Mouse (Mus musculus) stomach, embryonic 14.5 days (tissue): ENCODE data around the gene Scfd2. TPM values are rescaled to one million over a fixed set of nuclear protein-coding genes. Genes with fewer than 3 reads are reported as not detected.
A peak's percentile ranks its signal among the peaks of the same experiment; 100 is the strongest.

Source experiments
- ATAC-seq: fragments of 200-750 bp; cut with Nextera tagmentation; 2 replicates; pipeline ENCODE4 v1.8.0; 2017; ENCODE audit warnings: low read depth, moderate TSS enrichment; ENCODE audit not compliant: insufficient number of reproducible peaks, insufficient read depth, low FRiP score
- H3K27ac ChIP-seq: fragments of 300-500 bp; sonication (generic); 2 replicates; pipeline ENCODE4 v1.5.1; 2014; ENCODE audit warnings: mild to moderate bottlenecking, low read length, moderate library complexity, mixed read lengths
- H3K27me3 ChIP-seq: fragments of 300-500 bp; sonication (generic); 2 replicates; pipeline ENCODE4 v1.6.1; 2014; ENCODE audit warnings: low read length, control low read depth, mixed read lengths; ENCODE audit not compliant: control insufficient read depth, insufficient read depth
- H3K36me3 ChIP-seq: fragments of 300-500 bp; sonication (generic); 2 replicates; pipeline ENCODE4 v1.6.1; 2014; ENCODE audit warnings: mild to moderate bottlenecking, control low read depth, low read length, moderate library complexity, mixed read lengths; ENCODE audit not compliant: control insufficient read depth, insufficient read depth
- H3K4me1 ChIP-seq: fragments of 300-500 bp; sonication (generic); 2 replicates; pipeline ENCODE4 v1.6.1; 2014; ENCODE audit warnings: low read length, control low read depth, mixed read lengths; ENCODE audit not compliant: control insufficient read depth, insufficient read depth
- H3K4me2 ChIP-seq: fragments of 300-500 bp; sonication (generic); replicated peaks from 2 replicates; pipeline ENCODE4 v1.6.1; 2014; ENCODE audit warnings: low read depth, low read length, control low read depth
- H3K4me3 ChIP-seq: fragments of 300-500 bp; sonication (generic); 2 replicates; pipeline ENCODE4 v1.5.1; 2014; ENCODE audit warnings: low read depth, low read length, control low read depth
- H3K9ac ChIP-seq: fragments of 300-500 bp; sonication (generic); replicated peaks from 2 replicates; pipeline ENCODE4 v1.6.1; 2014; ENCODE audit warnings: low read depth, mild to moderate bottlenecking, control low read depth, low read length, moderate library complexity, mixed read lengths
- H3K9me3 ChIP-seq: fragments of 300-500 bp; sonication (generic); 2 replicates; pipeline ENCODE4 v1.6.1; 2016; ENCODE audit warnings: low read depth, low read length, control low read depth; ENCODE audit not compliant: control insufficient read depth
- WGBS: fragments of 180-500 bp; shearing (Covaris S2); extraction: QIAGEN DNeasy Blood & Tissue Kit; methylation state at CpG from one replicate; pipeline ENCODE4 v1.1.7; 2014; 5-methylcytosine and 5-hydroxymethylcytosine counted together
- polyA plus RNA-seq: library from polyadenylated mRNA; unstranded; fragments of >200 nt; fragmentation: Nextera tagmentation; extraction: Ambion mirVana; gene quantifications from 2 replicates; pipeline ENCODE4 v1.2.1, GENCODE M21; 2014

Gene Scfd2
- polyA plus RNA-seq, 1 experiment from 2014 or later: 15.0 TPM

- Histone ChIP-seq H3K4me2 (no peak overlapping the region), H3K36me3 (no peaks in the 10 kb centered on the region), H3K9ac (no peak overlapping the region), H3K27me3 (no peaks in the 10 kb centered on the region), H3K4me1 (peaks cover 6% of the 10 kb centered on the region; the same call in 1 of the 2 replicates), H3K27ac (peak overlapping the region; percentile 3; the same call in 1 of the 2 replicates), H3K4me3 (no peak overlapping the region), H3K9me3 (no peaks in the 10 kb centered on the region)
- 47% methylated on average over 11 of the region's 11 CpGs for WGBS
- no peak for ATAC-seq
These were observed 301.7 kb downstream of the Scfd2 start for GRCm38 (mm10) chr5:74229775-74230413.

GRCm38 (mm10) chr5:74228938-74229337, 302.6 kb downstream of the Scfd2 start:
- ATAC-seq: no peak
- Histone ChIP-seq H3K27ac (no peak overlapping the region), H3K9ac (no peak overlapping the region), H3K4me2 (no peak overlapping the region), H3K9me3 (no peaks in the 10 kb centered on the region), H3K4me1 (peaks cover 6% of the 10 kb centered on the region; the same call in 1 of the 2 replicates), H3K4me3 (no peak overlapping the region), H3K27me3 (no peaks in the 10 kb centered on the region), H3K36me3 (no peaks in the 10 kb centered on the region)
- 30% methylated on average over 1 of the region's 1 CpGs for WGBS

GRCm38 (mm10) chr5:74227352-74227751, 304.2 kb downstream of the Scfd2 start:
- ATAC-seq: no peak
- H3K27me3 ChIP-seq: no peaks in the 10 kb centered on the region
- H3K36me3 ChIP-seq: no peaks in the 10 kb centered on the region
- no peak overlapping the region for H3K9ac ChIP-seq
- H3K4me2 ChIP-seq: no peak overlapping the region
- WGBS: 93% methylated on average over 6 of the region's 6 CpGs
- no peaks in the 10 kb centered on the region for H3K9me3 ChIP-seq
- H3K4me3 ChIP-seq: no peak overlapping the region
- H3K27ac ChIP-seq: no peak overlapping the region
- peaks cover 6% of the 10 kb centered on the region; the same call in 1 of the 2 replicates for H3K4me1 ChIP-seq

GRCm38 (mm10) chr5:74226183-74226582, 305.4 kb downstream of the Scfd2 start:
- Histone ChIP-seq H3K4me1 (peaks cover 6% of the 10 kb centered on the region; the same call in 1 of the 2 replicates), H3K9me3 (no peaks in the 10 kb centered on the region), H3K4me2 (no peak overlapping the region), H3K4me3 (no peak overlapping the region), H3K27ac (no peak overlapping the region), H3K9ac (no peak overlapping the region), H3K36me3 (no peaks in the 10 kb centered on the region), H3K27me3 (no peaks in the 10 kb centered on the region)
- WGBS: 87% methylated on average over 5 of the region's 5 CpGs
- no peak for ATAC-seq

- no peak overlapping the region for H3K4me2 ChIP-seq
- no peak overlapping the region for H3K9ac ChIP-seq
- H3K4me3 ChIP-seq: no peak overlapping the region
- peaks cover 3% of the 10 kb centered on the region; the same call in 1 of the 2 replicates for H3K4me1 ChIP-seq
- H3K27ac ChIP-seq: no peak overlapping the region
- WGBS: 57% methylated on average over 6 of the region's 6 CpGs
- H3K36me3 ChIP-seq: no peaks in the 10 kb centered on the region
- no peaks in the 10 kb centered on the region for H3K9me3 ChIP-seq
- H3K27me3 ChIP-seq: no peaks in the 10 kb centered on the region
- ATAC-seq: no peak
These were observed 307.1 kb downstream of the Scfd2 start for GRCm38 (mm10) chr5:74224480-74224879.

GRCm38 (mm10) chr5:74222626-74223025, 308.9 kb downstream of the Scfd2 start:
- Histone ChIP-seq H3K4me1 (peaks cover 3% of the 10 kb centered on the region; the same call in 1 of the 2 replicates), H3K9me3 (no peaks in the 10 kb centered on the region), H3K27ac (no peak overlapping the region), H3K9ac (no peak overlapping the region), H3K4me3 (no peak overlapping the region), H3K36me3 (no peaks in the 10 kb centered on the region), H3K27me3 (no peaks in the 10 kb centered on the region), H3K4me2 (no peak overlapping the region)
- ATAC-seq: no peak
- WGBS: 85% methylated on average over 4 of the region's 4 CpGs

GRCm38 (mm10) chr5:74218524-74218923, 313.0 kb downstream of the Scfd2 start:
- H3K27ac ChIP-seq: no peak overlapping the region
- WGBS: 68% methylated on average over 4 of the region's 4 CpGs
- no peak overlapping the region for H3K4me2 ChIP-seq
- H3K4me3 ChIP-seq: no peak overlapping the region
- H3K9me3 ChIP-seq: no peaks in the 10 kb centered on the region
- ATAC-seq: no peak
- no peaks in the 10 kb centered on the region for H3K36me3 ChIP-seq
- no peak overlapping the region for H3K9ac ChIP-seq
- H3K4me1 ChIP-seq: peaks cover 11% of the 10 kb centered on the region; the same call in 1 of the 2 replicates
- no peaks in the 10 kb centered on the region for H3K27me3 ChIP-seq

GRCm38 (mm10) chr5:74215125-74215524, 316.4 kb downstream of the Scfd2 start:
- Histone ChIP-seq H3K27ac (no peak overlapping the region), H3K4me1 (peaks cover 11% of the 10 kb centered on the region; the same call in 1 of the 2 replicates), H3K9me3 (no peaks in the 10 kb centered on the region), H3K9ac (no peak overlapping the region), H3K36me3 (no peaks in the 10 kb centered on the region), H3K27me3 (no peaks in the 10 kb centered on the region), H3K4me2 (no peak overlapping the region), H3K4me3 (no peak overlapping the region)
- 48% methylated on average over 4 of the region's 4 CpGs for WGBS
- no peak for ATAC-seq
